Mouse (Mus musculus) limb, embryonic 14.5 days (tissue): Measurements from ENCODE around the gene Flnb. TPM values are rescaled to one million over a fixed set of nuclear protein-coding genes. Genes with fewer than 3 reads are reported as not detected.

Experiments
- ATAC-seq: fragments of 200-750 bp; cut with Nextera tagmentation; 2 replicates; pipeline ENCODE4 v1.8.0; 2017; ENCODE audit warnings: low read depth, moderate number of reproducible peaks, moderate TSS enrichment; ENCODE audit not compliant: low FRiP score
- DNase-seq: peaks from one replicate; pipeline ENCODE4 v3.0.0-alpha.2; 2015; ENCODE audit warnings: low spot score
- H3K27ac ChIP-seq: fragments of 300-500 bp; sonication (generic); replicated peaks from 2 replicates; pipeline ENCODE4 v1.5.1; 2014; ENCODE audit warnings: low read depth, mild to moderate bottlenecking, low read length, moderate library complexity, mixed read lengths
- H3K27me3 ChIP-seq: fragments of 300-500 bp; sonication (generic); 2 replicates; pipeline ENCODE4 v1.6.1; 2014; ENCODE audit warnings: low read length, mixed read lengths; ENCODE audit not compliant: control insufficient read depth, insufficient read depth
- H3K36me3 ChIP-seq: fragments of 300-500 bp; sonication (generic); 2 replicates; pipeline ENCODE4 v1.6.1; 2014; ENCODE audit warnings: mild to moderate bottlenecking, low read length, moderate library complexity, mixed read lengths; ENCODE audit not compliant: control insufficient read depth, insufficient read depth
- H3K4me1 ChIP-seq: fragments of 300-500 bp; sonication (generic); 2 replicates; pipeline ENCODE4 v1.6.1; 2014; ENCODE audit warnings: antibody characterized with exemption, low read length, mixed read lengths; ENCODE audit not compliant: control insufficient read depth, insufficient read depth
- H3K4me2 ChIP-seq: fragments of 300-500 bp; sonication (generic); replicated peaks from 2 replicates; pipeline ENCODE4 v1.6.1; 2014; ENCODE audit warnings: low read depth, mild to moderate bottlenecking, low read length, moderate library complexity; ENCODE audit not compliant: severe bottlenecking
- H3K4me3 ChIP-seq: fragments of 300-500 bp; sonication (generic); replicated peaks from 2 replicates; pipeline ENCODE4 v1.5.1; 2014; ENCODE audit warnings: low read length
- H3K9ac ChIP-seq: fragments of 300-500 bp; sonication (generic); 2 replicates; pipeline ENCODE4 v1.6.1; 2014; ENCODE audit warnings: mild to moderate bottlenecking, low read depth, low read length, moderate library complexity; ENCODE audit not compliant: severe bottlenecking
- H3K9me3 ChIP-seq: fragments of 300-500 bp; sonication (generic); 2 replicates; pipeline ENCODE4 v1.6.1; 2016; ENCODE audit warnings: low read length; ENCODE audit not compliant: control insufficient read depth
- POLR2A ChIP-seq: fragments of 200-500 bp; IDR thresholded peaks from 2 replicates; pipeline ENCODE4 v1.8.0; 2012; ENCODE audit warnings: inconsistent platforms, mild to moderate bottlenecking, moderate library complexity, borderline replicate concordance; ENCODE audit not compliant: insufficient read depth, insufficient read length; ENCODE audit errors: extremely low read depth
- WGBS: fragments of 180-500 bp; shearing (Covaris S2); extraction: QIAGEN DNeasy Blood & Tissue Kit; methylation state at CpG from one replicate; pipeline ENCODE4 v1.1.7; 2014; 5-methylcytosine and 5-hydroxymethylcytosine counted together
- polyA plus RNA-seq, 2 experiments: library from polyadenylated mRNA; depleted of rRNA in 1 of 2; stranded (reverse) in 1 of 2; unstranded in 1 of 2; fragments of >200 nt; fragmentation: Nextera tagmentation in 1 of 2; extraction: Ambion mirVana in 1 of 2; gene quantifications; 2 replicates each; pipeline versions ENCODE4 v1.2.1 to v1.2.3; 2012 to 2014

Gene Flnb
- polyA plus RNA-seq, 2 experiments: 39.4 to 58.7 TPM

DNA sequence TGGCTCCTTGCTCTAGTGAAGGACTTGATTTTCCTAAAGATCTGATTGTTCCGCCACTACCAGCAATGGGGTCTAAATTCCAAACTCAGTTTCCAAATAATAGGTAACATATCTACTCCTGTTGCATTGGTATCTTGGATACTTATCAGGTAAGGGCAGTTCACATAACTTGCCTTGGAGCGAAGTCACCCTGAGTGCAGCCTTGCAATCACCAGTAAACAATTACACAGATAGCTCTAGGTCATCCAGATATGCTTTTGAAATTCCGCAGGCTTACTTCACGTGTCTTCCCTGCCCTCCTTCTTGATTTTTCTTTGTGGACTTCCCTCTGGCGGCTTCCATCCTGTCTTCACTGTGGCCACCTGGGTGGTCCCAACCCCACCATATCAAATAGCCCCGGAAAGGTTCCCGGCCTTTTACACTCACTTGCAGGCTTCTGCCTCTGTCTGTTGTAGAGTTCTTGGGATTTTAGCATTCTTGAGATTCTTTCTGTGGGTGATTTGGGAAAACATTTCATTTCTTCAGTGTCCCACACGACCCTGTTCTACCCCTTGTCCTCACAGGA is 22.3 kb downstream of the Flnb start:
- TF ChIP-seq POLR2A: no peak

DNA sequence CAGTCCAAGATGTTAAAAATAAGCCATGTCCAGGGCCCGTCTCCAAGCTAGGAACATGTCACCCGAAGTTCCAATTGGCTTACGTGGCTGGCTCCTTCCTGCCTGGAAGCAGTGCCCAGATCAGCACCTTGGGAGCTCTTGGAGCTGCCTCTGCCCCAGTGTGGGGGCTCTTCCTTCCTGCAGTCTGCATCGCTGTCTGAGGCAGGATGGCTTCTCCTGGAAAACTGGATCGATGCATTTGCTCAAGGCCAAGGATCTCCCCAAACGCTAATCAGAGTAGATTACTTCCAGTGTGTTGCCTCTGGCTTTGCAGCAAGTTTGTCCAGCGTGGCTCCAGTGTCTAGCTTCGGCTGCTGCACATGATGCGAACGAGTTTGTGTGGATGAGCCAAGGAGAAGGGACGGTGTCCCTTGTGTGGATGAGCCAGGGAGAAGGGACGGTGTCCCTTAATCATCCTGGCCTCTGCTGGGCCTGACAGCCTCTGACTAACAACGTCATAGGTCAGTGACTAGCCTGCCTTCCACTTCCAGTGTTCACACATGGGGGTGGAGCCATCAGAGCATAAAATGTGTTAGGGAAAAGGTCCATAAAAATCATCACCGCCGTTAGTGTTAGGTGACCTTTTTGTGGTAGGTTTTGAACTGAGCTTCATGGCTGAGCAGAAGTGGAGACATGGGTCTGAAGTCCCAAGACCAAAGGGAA is 25.0 kb downstream of the Flnb start:
- 0 out of 2 replicates have a peak overlapping the region, but pooled peaks have one; percentile 38 for H3K27ac ChIP-seq
- peaks cover 52% of the 10 kb centered on the region for H3K4me1 ChIP-seq
- no peak overlapping the region for H3K4me2 ChIP-seq
- H3K9ac ChIP-seq: no peak overlapping the region
- H3K36me3 ChIP-seq: peaks cover 5% of the 10 kb centered on the region; the same call in 1 of the 2 replicates
- ATAC-seq: no peak
- no peaks in the 10 kb centered on the region for H3K27me3 ChIP-seq
- no peak overlapping the region for H3K4me3 ChIP-seq
- WGBS: 47% methylated on average over 15 of the region's 15 CpGs
- no peak for TF ChIP-seq POLR2A
- H3K9me3 ChIP-seq: no peaks in the 10 kb centered on the region
- no peak for DNase-seq

More for the DNA sequence above, 22.3 kb downstream of the Flnb start:
- Histone ChIP-seq H3K4me2 (no peak overlapping the region), H3K27ac (no peak overlapping the region), H3K4me1 (peaks cover 32% of the 10 kb centered on the region), H3K9ac (no peak overlapping the region), H3K9me3 (no peaks in the 10 kb centered on the region), H3K27me3 (no peaks in the 10 kb centered on the region), H3K36me3 (peaks cover 5% of the 10 kb centered on the region; the same call in 1 of the 2 replicates), H3K4me3 (no peak overlapping the region)
- ATAC-seq (no peak; the same call in 1 of the 2 replicates), DNase-seq (no peak)
- WGBS: 59% methylated on average over 8 of the region's 8 CpGs

DNA sequence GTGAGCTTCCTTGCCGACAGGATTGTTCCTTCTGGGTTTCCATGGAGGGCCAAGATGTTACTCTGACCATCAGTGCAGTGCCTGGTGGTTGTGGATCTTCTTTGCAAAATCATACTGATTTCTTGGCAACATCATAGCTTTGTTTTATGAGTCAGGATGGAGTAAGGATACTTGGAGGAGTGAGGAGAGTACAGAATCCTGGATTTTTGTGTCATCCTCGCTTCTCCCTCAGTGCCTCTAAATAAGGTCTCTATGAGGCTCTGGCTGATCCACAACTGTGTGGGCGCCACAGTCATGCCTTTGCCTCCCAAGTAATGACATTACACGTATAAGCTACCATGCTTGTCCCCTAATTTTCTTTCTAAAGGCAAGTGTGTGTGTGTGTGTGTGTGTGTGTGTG is 28.9 kb downstream of the Flnb start:
- Histone ChIP-seq H3K36me3 (no peaks in the 10 kb centered on the region), H3K4me1 (peaks cover 78% of the 10 kb centered on the region), H3K27me3 (no peaks in the 10 kb centered on the region), H3K27ac (no peak overlapping the region), H3K4me3 (no peak overlapping the region), H3K9me3 (no peaks in the 10 kb centered on the region), H3K4me2 (no peak overlapping the region), H3K9ac (no peak overlapping the region)
- ATAC-seq (no peak), DNase-seq (no peak)
- 75% methylated on average over 4 of the region's 4 CpGs for WGBS
- no peak for TF ChIP-seq POLR2A

DNA sequence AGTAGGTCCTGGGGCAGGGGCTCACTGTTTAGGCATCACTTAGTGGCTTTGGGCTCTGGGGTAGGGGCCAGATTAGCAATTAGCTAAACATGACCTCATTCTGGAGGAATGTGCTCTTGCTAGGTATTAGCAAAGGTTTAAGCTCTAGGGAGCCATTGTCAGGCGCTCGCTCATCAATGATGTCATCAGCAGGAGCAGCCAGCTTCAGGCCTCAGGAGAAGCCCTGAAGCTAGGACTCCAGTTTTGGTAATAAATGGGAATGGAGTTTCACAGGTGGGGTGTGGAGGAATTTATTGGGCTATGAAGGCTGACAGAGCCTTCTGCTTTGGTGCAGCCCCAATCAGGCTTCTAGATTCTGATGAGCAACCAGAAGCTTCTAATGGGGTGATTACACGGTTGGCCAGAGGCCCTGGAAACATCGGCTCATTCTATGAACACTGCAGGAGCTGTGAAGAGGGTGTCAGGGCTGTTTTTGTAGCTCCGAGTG is 30.0 kb downstream of the Flnb start:
- TF ChIP-seq POLR2A: no peak
- H3K4me2 ChIP-seq: no peak overlapping the region
- H3K9me3 ChIP-seq: no peaks in the 10 kb centered on the region
- H3K36me3 ChIP-seq: no peaks in the 10 kb centered on the region
- ATAC-seq: peak; percentile 78
- H3K4me3 ChIP-seq: no peak overlapping the region
- H3K9ac ChIP-seq: no peak overlapping the region
- DNase-seq: peak; percentile 81
- 14% methylated on average over 5 of the region's 5 CpGs for WGBS
- H3K4me1 ChIP-seq: peaks cover 76% of the 10 kb centered on the region
- peak overlapping the region; percentile 34; the same call in 1 of the 2 replicates for H3K27ac ChIP-seq
- no peaks in the 10 kb centered on the region for H3K27me3 ChIP-seq

DNA sequence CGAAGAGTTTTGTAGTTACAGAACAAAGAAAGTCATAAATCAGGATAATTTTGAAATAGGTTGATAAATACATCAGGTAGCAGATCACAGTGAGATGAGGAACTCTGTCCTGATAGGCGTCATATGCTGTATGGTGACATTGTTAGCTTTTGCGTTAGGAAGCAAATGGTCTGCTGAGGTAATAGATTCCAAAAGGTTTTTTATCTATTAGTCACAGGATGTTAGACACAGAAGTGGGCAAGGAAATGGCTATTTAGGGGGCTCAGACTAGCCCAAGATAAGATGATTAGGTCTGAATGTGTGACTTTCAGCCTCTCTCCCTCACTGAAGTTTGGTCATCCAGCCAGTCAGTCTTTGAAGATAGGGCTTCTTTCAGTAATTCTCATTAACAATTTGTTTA is 33.2 kb downstream of the Flnb start:
- no peak overlapping the region for H3K27ac ChIP-seq
- DNase-seq (no peak), ATAC-seq (no peak)
- peaks cover 83% of the 10 kb centered on the region for H3K4me1 ChIP-seq
- H3K36me3 ChIP-seq: no peaks in the 10 kb centered on the region
- no peak overlapping the region for H3K4me3 ChIP-seq
- H3K4me2 ChIP-seq: no peak overlapping the region
- no peak for TF ChIP-seq POLR2A
- no peaks in the 10 kb centered on the region for H3K9me3 ChIP-seq
- H3K27me3 ChIP-seq: no peaks in the 10 kb centered on the region
- no peak overlapping the region for H3K9ac ChIP-seq
- 61% methylated on average over 3 of the region's 3 CpGs for WGBS
